In the genomic region with DNA sequence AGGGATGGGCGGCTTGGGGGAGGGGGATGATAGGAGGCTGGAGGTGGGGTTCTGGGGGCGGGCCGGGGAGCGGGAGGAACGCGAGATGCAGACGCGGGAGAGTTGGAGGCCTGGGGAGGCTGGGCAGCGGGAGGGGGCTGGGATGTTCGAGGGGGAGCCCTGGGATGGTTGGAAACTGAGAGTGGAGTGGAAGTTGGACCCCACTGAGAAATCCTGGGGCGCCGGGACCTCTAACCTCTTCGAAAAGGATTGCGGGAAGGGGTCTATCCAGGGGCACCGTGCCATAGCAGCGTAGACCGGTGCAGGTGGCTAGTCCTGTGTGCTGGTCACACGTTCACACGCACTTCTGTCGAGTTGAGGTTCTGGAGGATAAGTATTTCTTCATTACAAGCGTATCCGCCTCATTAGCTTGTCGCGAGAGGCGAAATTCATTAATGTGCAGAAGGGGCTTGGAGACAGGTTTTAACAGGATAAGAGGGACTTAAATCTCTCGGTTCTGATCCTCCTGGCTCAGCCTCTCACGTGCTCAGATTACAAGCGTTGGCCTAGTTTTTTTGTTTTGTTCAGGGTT, we compare ENCODE assay signal across 8 mouse cellular contexts. TPM values are rescaled to one million over a fixed set of nuclear protein-coding genes. Genes with fewer than 3 reads are reported as not detected.
A peak's percentile ranks its signal among the peaks of the same experiment; 100 is the strongest.
DNase-seq lines count a peak whose midpoint lies in the region; ATAC-seq lines count a peak whose summit lies in the region.

No protein-coding gene starts in this region.

- no peak for DNase-seq in kidney, postnatal 14 days
- DNase-seq in ES-CJ7 (ENCODE audit: low read depth, low spot score) = peak; percentile 65
- peak; percentile 24 for DNase-seq in embryonic facial prominence, embryonic 11.5 days (ENCODE audit: low spot score)
- no peak for DNase-seq in limb, embryonic 11.5 days (ENCODE audit: low spot score)
- peak; percentile 86 for DNase-seq in retina, postnatal 1 day
- DNase-seq in kidney, adult 9 months = no peak

- peak overlapping the region; percentile 89 for H3K4me2 ChIP-seq in kidney, embryonic 15.5 days
- peak overlapping the region; percentile 69 for H3K4me2 ChIP-seq in embryonic facial prominence, embryonic 11.5 days (ENCODE audit: low read depth, low read length)
- peak overlapping the region; percentile 65 for H3K4me2 ChIP-seq in limb, embryonic 11.5 days (ENCODE audit: low read depth, severe bottlenecking)

- no peaks in the 10 kb centered on the region for H3K9me3 ChIP-seq in kidney, embryonic 15.5 days (replicated peaks)
- no peaks in the 10 kb centered on the region for H3K9me3 ChIP-seq in embryonic facial prominence, embryonic 11.5 days (replicated peaks; ENCODE audit: control insufficient read depth, low read length)
- no peaks in the 10 kb centered on the region for H3K9me3 ChIP-seq in limb, embryonic 11.5 days (ENCODE audit: control insufficient read depth, low read length)

- WGBS in kidney, embryonic 15.5 days = under 1% methylated on average over 28 of the region's 28 CpGs
- 1% methylated on average over 27 of the region's 28 CpGs for WGBS in embryonic facial prominence, embryonic 11.5 days
- under 1% methylated on average over 28 of the region's 28 CpGs for WGBS in limb, embryonic 11.5 days

- no peaks in the 10 kb centered on the region for H3K27me3 ChIP-seq in kidney, embryonic 15.5 days
- no peaks in the 10 kb centered on the region for H3K27me3 ChIP-seq in embryonic facial prominence, embryonic 11.5 days (ENCODE audit: control insufficient read depth, insufficient read depth, low read length)
- H3K27me3 ChIP-seq in limb, embryonic 11.5 days (ENCODE audit: control insufficient read depth, insufficient read depth, low read length) = no peaks in the 10 kb centered on the region

- H3K4me3 ChIP-seq in kidney, embryonic 15.5 days (replicated peaks) = peak overlapping the region; percentile 75
- peak overlapping the region; percentile 66 for H3K4me3 ChIP-seq in embryonic facial prominence, embryonic 11.5 days (ENCODE audit: low read depth, low read length)
- peak overlapping the region; percentile 67 for H3K4me3 ChIP-seq in limb, embryonic 11.5 days (ENCODE audit: low read depth, low read length)

- peak; percentile 34 for ATAC-seq in kidney, embryonic 15.5 days (replicated peaks; ENCODE audit: low FRiP score)
- ATAC-seq in embryonic facial prominence, embryonic 11.5 days (replicated peaks; ENCODE audit: insufficient number of reproducible peaks, low FRiP score, low TSS enrichment, low read depth) = peak; percentile 45
- ATAC-seq in limb, embryonic 11.5 days (ENCODE audit: insufficient number of reproducible peaks, low FRiP score, low TSS enrichment, low read depth) = peak; percentile 31
- no peak for ATAC-seq in monocyte, adult 5-6 weeks (replicated peaks; ENCODE audit: insufficient number of reproducible peaks, low FRiP score, low TSS enrichment, poor library complexity, severe bottlenecking)

- peaks cover 17% of the 10 kb centered on the region for H3K36me3 ChIP-seq in kidney, embryonic 15.5 days
- no peaks in the 10 kb centered on the region for H3K36me3 ChIP-seq in embryonic facial prominence, embryonic 11.5 days (replicated peaks; ENCODE audit: control insufficient read depth, insufficient read depth, low read depth, low read length)
- no peaks in the 10 kb centered on the region for H3K36me3 ChIP-seq in limb, embryonic 11.5 days (ENCODE audit: control insufficient read depth, insufficient read depth, low read length)

- H3K27ac ChIP-seq in kidney, embryonic 15.5 days = peak overlapping the region; percentile 82
- no peak overlapping the region for H3K27ac ChIP-seq in embryonic facial prominence, embryonic 11.5 days (replicated peaks; ENCODE audit: low read depth, low read length)
- no peak overlapping the region for H3K27ac ChIP-seq in limb, embryonic 11.5 days (replicated peaks; ENCODE audit: low read depth, low read length)

- H3K9ac ChIP-seq in kidney, embryonic 15.5 days = peak overlapping the region; percentile 78
- H3K9ac ChIP-seq in embryonic facial prominence, embryonic 11.5 days (replicated peaks; ENCODE audit: low read length) = peak overlapping the region; percentile 77
- peak overlapping the region; percentile 67 for H3K9ac ChIP-seq in limb, embryonic 11.5 days (ENCODE audit: low read length)

- peaks cover 27% of the 10 kb centered on the region for H3K4me1 ChIP-seq in kidney, embryonic 15.5 days
- no peaks in the 10 kb centered on the region for H3K4me1 ChIP-seq in embryonic facial prominence, embryonic 11.5 days (ENCODE audit: control insufficient read depth, insufficient read depth, low read length)
- no peaks in the 10 kb centered on the region for H3K4me1 ChIP-seq in limb, embryonic 11.5 days (ENCODE audit: control insufficient read depth, insufficient read depth, low read length)

RNA-seq across cellular contexts. Expression of gene Zfp444, which starts 0.7 kb away (rescaled TPM):
- 65.5 and 71.4 TPM in 2 replicates for polyA plus RNA-seq in kidney, embryonic 15.5 days (2015; fragmentation: Nextera tagmentation; extraction: Ambion mirVana)
- 66.4 and 73.4 TPM in 2 replicates for polyA plus RNA-seq in embryonic facial prominence, embryonic 11.5 days (2014; fragmentation: Nextera tagmentation; extraction: Ambion mirVana)
- polyA plus RNA-seq in limb, embryonic 11.5 days (2014; fragmentation: Nextera tagmentation; extraction: Ambion mirVana) = 71.6 and 79.7 TPM in 2 replicates
- total RNA-seq in monocyte, adult 5-6 weeks (2017) = 12.1 to 33.4 TPM (median 16.7 TPM) in 3 replicates

RNA-seq across cellular contexts. Expression of gene Zfp787, which starts 17.0 kb away (rescaled TPM):
- 30.7 and 31.9 TPM in 2 replicates for polyA plus RNA-seq in kidney, embryonic 15.5 days (2015; fragmentation: Nextera tagmentation; extraction: Ambion mirVana)
- polyA plus RNA-seq in embryonic facial prominence, embryonic 11.5 days (2014; fragmentation: Nextera tagmentation; extraction: Ambion mirVana) = 13.8 TPM in 2 replicates
- 13.2 and 14.7 TPM in 2 replicates for polyA plus RNA-seq in limb, embryonic 11.5 days (2014; fragmentation: Nextera tagmentation; extraction: Ambion mirVana)
- 33.9 to 36.8 TPM (median 34.7 TPM) in 3 replicates for total RNA-seq in monocyte, adult 5-6 weeks (2017)

RNA-seq across cellular contexts. Expression of gene Galp, which starts 24.1 kb away (rescaled TPM):
- not detected in 2 replicates for polyA plus RNA-seq in kidney, embryonic 15.5 days (2015; fragmentation: Nextera tagmentation; extraction: Ambion mirVana)
- not detected in 2 replicates for polyA plus RNA-seq in embryonic facial prominence, embryonic 11.5 days (2014; fragmentation: Nextera tagmentation; extraction: Ambion mirVana)
- not detected in 2 replicates for polyA plus RNA-seq in limb, embryonic 11.5 days (2014; fragmentation: Nextera tagmentation; extraction: Ambion mirVana)
- not detected in 3 replicates for total RNA-seq in monocyte, adult 5-6 weeks (2017)

RNA-seq across cellular contexts. Expression of gene Zscan5b, which starts 49.3 kb away (rescaled TPM):
- polyA plus RNA-seq in kidney, embryonic 15.5 days (2015; fragmentation: Nextera tagmentation; extraction: Ambion mirVana) = not detected in 2 replicates
- not detected in 2 replicates for polyA plus RNA-seq in embryonic facial prominence, embryonic 11.5 days (2014; fragmentation: Nextera tagmentation; extraction: Ambion mirVana)
- polyA plus RNA-seq in limb, embryonic 11.5 days (2014; fragmentation: Nextera tagmentation; extraction: Ambion mirVana) = not detected in 2 replicates
- not detected in 3 replicates for total RNA-seq in monocyte, adult 5-6 weeks (2017)

Comparison
In these comparisons a context has a peak if more than half of its experiments do, and no peak if none do; other contexts are left out.
1. DNase-seq: peak in ES-CJ7 (single experiment), embryonic facial prominence, embryonic 11.5 days (single experiment) and retina, postnatal 1 day (single experiment); none in kidney, postnatal 14 days (single experiment), limb, embryonic 11.5 days (single experiment) and kidney, adult 9 months (single experiment).
2. Peak in every context shown above with its lines, with median percentiles within 50 percentile points of each other: H3K4me2 ChIP-seq, H3K4me3 ChIP-seq and H3K9ac ChIP-seq.